Mouse (Mus musculus) ES-Bruce4 (cell line): ENCODE measurements around the gene Cand1.

Experiments used
- CTCF ChIP-seq: IDR thresholded peaks from one replicate; pipeline ENCODE4 v1.8.1; 2011; ENCODE audit warnings: low read depth, low read length
- EP300 ChIP-seq: IDR thresholded peaks from 2 replicates; pipeline ENCODE4 v1.6.1; 2011; ENCODE audit warnings: low read depth, low read length; ENCODE audit not compliant: insufficient read depth
- POLR2A ChIP-seq: IDR thresholded peaks from one replicate; pipeline ENCODE4 v1.8.1; 2011; ENCODE audit warnings: low read length; ENCODE audit not compliant: insufficient read depth

DNA sequence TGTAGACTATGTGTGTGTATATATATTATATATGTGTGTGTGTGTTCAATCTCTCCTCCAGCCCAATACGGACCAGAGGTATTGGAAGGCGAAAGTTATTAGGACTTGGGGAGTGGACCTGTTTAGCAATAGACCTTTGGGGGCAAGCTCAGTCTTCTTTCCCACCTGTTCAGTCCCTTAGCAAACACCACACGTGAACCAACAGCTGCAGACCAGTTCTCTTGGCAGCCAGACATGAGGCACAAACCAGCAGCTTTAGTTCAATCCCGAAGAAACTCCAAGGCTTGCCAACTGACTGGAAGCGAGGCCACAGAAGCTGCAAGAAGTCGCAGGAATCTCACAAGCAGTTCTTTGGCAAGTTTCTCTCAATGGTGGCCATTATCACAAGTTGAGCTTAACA, 34.5 kb upstream of the Cand1 start:
- TF ChIP-seq CTCF: no peak
- no peak for TF ChIP-seq POLR2A
- TF ChIP-seq EP300: no peak
